Mouse (Mus musculus) neural tube, embryonic 11.5 days (tissue): Measurements from ENCODE around the gene Gm20388. TPM values are rescaled to one million over a fixed set of nuclear protein-coding genes. Genes with fewer than 3 reads are reported as not detected.

Experiments
- ATAC-seq: fragments of 200-750 bp; cut with Nextera tagmentation; 2 replicates; pipeline ENCODE4 v1.8.0; 2017; ENCODE audit warnings: moderate number of reproducible peaks, mild to moderate bottlenecking, moderate TSS enrichment, moderate library complexity; ENCODE audit not compliant: insufficient read depth, low FRiP score, low TSS enrichment
- DNase-seq: peaks from one replicate; pipeline ENCODE4 v3.0.0-alpha.2; 2015; ENCODE audit warnings: low spot score
- H3K27ac ChIP-seq: fragments of 300-500 bp; sonication (generic); 2 replicates; pipeline ENCODE4 v1.5.1; 2014; ENCODE audit warnings: low read depth, mild to moderate bottlenecking, low read length
- H3K27me3 ChIP-seq: fragments of 300-500 bp; sonication (generic); 2 replicates; pipeline ENCODE4 v1.6.1; 2014; ENCODE audit warnings: mild to moderate bottlenecking, low read length, mixed read lengths; ENCODE audit not compliant: control insufficient read depth, insufficient read depth
- H3K36me3 ChIP-seq: fragments of 300-500 bp; sonication (generic); 2 replicates; pipeline ENCODE4 v1.6.1; 2014; ENCODE audit warnings: mild to moderate bottlenecking, low read length, moderate library complexity, mixed read lengths; ENCODE audit not compliant: control insufficient read depth, insufficient read depth
- H3K4me1 ChIP-seq: fragments of 300-500 bp; sonication (generic); 2 replicates; pipeline ENCODE4 v1.6.1; 2014; ENCODE audit warnings: low read length, mixed read lengths; ENCODE audit not compliant: control insufficient read depth, insufficient read depth
- H3K4me2 ChIP-seq: fragments of 300-500 bp; sonication (generic); 2 replicates; pipeline ENCODE4 v1.6.1; 2014; ENCODE audit warnings: low read depth, mild to moderate bottlenecking, moderate library complexity
- H3K4me3 ChIP-seq: fragments of 300-500 bp; sonication (generic); 2 replicates; pipeline ENCODE4 v1.5.1; 2014; ENCODE audit warnings: low read depth, low read length
- H3K9ac ChIP-seq: fragments of 300-500 bp; sonication (generic); 2 replicates; pipeline ENCODE4 v1.6.1; 2014; ENCODE audit warnings: mild to moderate bottlenecking, low read length
- H3K9me3 ChIP-seq: fragments of 300-500 bp; sonication (generic); 2 replicates; pipeline ENCODE4 v1.6.1; 2016; ENCODE audit warnings: low read length; ENCODE audit not compliant: control insufficient read depth
- WGBS: fragments of 180-500 bp; shearing (Covaris S2); extraction: QIAGEN DNeasy Blood & Tissue Kit; methylation state at CpG from one replicate; pipeline ENCODE4 v1.1.7; 2014; 5-methylcytosine and 5-hydroxymethylcytosine counted together
- polyA plus RNA-seq: library from polyadenylated mRNA; unstranded; fragments of >200 nt; fragmentation: Nextera tagmentation; extraction: Ambion mirVana; gene quantifications from 2 replicates; pipeline ENCODE4 v1.2.1, GENCODE M21; 2014

The Gm20388 gene
- polyA plus RNA-seq, 1 experiment from 2014 or later, result not detected

DNA sequence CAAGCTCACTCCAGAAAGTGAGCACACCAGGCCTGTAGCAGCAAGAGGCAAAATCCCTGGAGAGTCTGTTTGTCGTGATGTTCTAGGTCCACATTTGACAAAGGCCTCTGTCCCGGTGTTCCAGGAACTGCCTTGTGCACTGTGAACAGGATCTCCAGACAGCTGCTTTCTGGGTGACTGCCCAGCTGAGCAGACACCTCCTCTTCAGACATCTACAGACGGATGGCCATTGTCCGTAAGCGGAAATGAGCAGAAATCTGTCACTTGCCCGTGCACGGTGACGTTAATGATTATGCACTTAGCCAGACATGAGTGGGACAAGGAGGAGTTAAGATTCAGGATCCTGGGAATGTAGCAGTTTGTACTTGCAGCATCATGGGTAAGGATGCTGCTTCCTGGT lies 2443.5 kb downstream of the Gm20388 start:
- Histone ChIP-seq H3K27me3 (no peaks in the 10 kb centered on the region; the same call in 1 of the 2 replicates), H3K9me3 (no peaks in the 10 kb centered on the region), H3K27ac (no peak overlapping the region), H3K36me3 (no peaks in the 10 kb centered on the region), H3K4me3 (no peak overlapping the region), H3K9ac (no peak overlapping the region), H3K4me2 (no peak overlapping the region), H3K4me1 (no peaks in the 10 kb centered on the region)
- WGBS, result 88% methylated on average over 8 of the region's 8 CpGs
- ATAC-seq, result no peak
- no peak for DNase-seq

DNA sequence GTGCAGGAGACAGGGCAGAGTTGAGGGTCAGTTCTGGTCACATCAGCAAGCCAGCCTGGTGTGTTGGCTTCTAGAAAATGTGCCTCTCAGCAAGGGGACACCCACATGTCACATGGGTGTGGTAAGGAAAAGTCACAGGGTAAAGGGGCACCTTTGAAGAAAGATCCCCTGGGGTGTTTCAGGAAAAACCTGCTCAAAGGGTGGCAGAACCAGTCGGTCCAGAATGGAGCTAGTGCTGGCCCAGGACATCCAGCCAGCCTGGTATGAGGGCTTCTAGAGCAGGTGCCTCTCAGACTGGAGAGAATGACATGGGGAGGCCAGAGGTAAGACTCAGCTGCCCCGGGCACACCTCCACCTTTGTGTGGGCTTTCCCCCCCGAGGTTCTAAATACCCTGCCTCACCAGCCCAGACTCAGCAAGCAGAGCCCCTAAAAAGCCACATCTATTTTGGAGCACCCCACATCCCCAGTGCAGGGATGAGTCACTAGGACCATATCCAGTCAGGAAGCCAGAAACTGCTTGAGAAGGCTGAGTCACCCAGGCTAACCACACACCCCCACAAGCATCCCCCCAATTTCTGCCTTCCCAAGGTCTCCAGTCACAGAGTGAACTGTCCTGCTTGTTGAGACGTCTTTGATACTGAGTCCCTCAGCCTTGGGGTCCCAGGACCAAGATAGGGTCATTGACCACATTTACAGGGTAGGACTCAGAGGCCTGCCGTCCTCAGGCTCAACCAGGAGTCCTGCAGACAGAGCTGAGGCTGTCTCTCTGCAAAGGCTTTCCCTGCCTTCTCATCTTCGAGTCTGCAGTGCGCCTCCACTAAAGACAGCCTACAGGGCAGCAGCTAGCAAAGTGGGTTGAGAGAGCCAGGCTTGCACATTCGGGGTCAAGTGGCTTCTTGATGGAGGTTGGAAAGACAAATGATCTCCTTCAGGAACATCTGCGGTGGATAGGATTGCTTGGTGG lies 2445.3 kb downstream of the Gm20388 start:
- H3K36me3 ChIP-seq, result no peaks in the 10 kb centered on the region
- no peak overlapping the region for H3K9ac ChIP-seq
- H3K4me1 ChIP-seq, result no peaks in the 10 kb centered on the region
- ATAC-seq (no peak), DNase-seq (no peak)
- no peak overlapping the region for H3K27ac ChIP-seq
- H3K9me3 ChIP-seq, result no peaks in the 10 kb centered on the region
- H3K27me3 ChIP-seq, result no peaks in the 10 kb centered on the region
- no peak overlapping the region for H3K4me3 ChIP-seq
- no peak overlapping the region for H3K4me2 ChIP-seq
- WGBS, result 74% methylated on average over 9 of the region's 9 CpGs

DNA sequence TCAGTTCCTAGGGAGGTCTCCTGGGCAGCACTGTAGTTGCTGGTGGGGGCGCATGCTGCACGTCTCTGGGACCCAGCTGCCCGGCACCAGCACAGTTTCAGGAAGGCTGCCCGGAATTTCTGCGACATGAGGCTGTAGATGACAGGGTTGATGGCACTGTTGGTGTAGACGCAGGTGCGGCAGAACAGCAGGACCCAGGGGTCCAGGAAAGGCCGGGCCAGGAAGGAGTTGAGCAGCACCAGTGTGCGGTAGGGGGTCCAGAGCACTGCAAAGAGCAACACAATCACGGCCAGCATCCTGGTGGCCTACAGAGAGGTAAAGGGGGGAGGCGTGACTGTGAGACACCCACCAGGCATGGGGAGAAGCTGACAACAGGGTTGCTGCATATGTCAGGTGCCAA lies 2446.6 kb downstream of the Gm20388 start:
- H3K27me3 ChIP-seq, result no peaks in the 10 kb centered on the region
- H3K9me3 ChIP-seq, result no peaks in the 10 kb centered on the region
- H3K4me2 ChIP-seq, result no peak overlapping the region
- 58% methylated on average over 11 of the region's 11 CpGs for WGBS
- H3K4me1 ChIP-seq, result no peaks in the 10 kb centered on the region
- H3K4me3 ChIP-seq, result no peak overlapping the region
- H3K27ac ChIP-seq, result no peak overlapping the region
- H3K9ac ChIP-seq, result no peak overlapping the region
- ATAC-seq, result no peak
- DNase-seq, result no peak
- H3K36me3 ChIP-seq, result no peaks in the 10 kb centered on the region

DNA sequence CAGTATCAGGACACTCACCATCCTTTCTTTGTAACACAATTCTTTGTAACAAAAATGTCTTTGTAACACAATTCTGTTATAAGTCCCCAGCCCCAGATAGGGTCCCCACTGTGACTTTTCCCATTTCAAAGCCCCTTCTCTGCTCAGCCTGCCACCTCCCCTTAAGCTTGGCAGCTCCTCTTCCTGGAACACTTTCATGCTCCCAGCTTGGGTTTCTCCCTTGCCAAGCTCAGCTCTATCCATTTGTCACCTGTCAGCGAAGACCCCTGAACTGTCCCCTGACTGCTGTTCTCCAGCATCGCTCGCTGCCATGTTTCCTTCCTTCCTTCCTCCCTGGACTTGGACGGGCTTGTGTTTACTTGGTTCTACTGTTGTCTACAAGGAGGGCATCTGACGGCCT lies 2447.0 kb downstream of the Gm20388 start:
- 83% methylated on average over 5 of the region's 5 CpGs for WGBS
- ATAC-seq, result no peak

DNA sequence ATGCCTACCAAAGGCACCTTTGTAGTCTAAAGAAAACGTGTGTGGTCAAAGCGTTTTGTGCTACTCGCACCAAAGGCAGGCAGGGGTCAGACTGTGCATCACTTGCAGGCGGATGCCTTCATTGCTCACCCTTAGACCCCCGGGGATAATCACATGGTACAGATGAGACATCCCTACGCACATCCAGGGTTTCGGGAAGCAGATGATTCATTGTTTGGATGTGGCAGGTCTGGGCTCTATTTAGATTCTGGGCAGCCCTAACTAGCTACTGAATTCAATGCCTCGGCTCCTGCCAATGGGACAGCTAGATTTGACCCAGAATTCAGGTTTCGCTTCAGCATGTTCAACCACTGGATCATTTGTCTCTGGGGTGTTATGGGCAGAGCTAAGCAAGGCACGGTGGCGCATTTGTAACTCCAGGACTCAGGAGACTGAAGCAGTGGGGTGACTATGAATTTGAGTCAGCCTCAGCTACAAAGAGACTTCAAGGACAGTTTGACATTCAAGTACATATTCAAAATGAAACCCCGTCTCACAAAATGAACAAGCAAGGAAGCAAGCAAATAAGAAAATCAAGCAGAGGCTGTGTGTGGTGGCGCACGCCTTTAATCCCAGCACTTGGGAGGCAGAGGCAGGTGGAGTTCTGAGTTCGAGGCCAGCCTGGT lies 2448.6 kb downstream of the Gm20388 start:
- H3K4me1 ChIP-seq, result no peaks in the 10 kb centered on the region
- H3K9ac ChIP-seq, result no peak overlapping the region
- no peaks in the 10 kb centered on the region for H3K36me3 ChIP-seq
- WGBS, result 78% methylated on average over 15 of the region's 15 CpGs
- no peak for DNase-seq
- no peak overlapping the region for H3K27ac ChIP-seq
- no peaks in the 10 kb centered on the region for H3K9me3 ChIP-seq
- no peaks in the 10 kb centered on the region for H3K27me3 ChIP-seq
- no peak overlapping the region for H3K4me2 ChIP-seq
- no peak overlapping the region for H3K4me3 ChIP-seq
- ATAC-seq, result no peak

More for the DNA sequence above, 2447.0 kb downstream of the Gm20388 start:
- no peak overlapping the region for H3K4me3 ChIP-seq
- no peaks in the 10 kb centered on the region for H3K36me3 ChIP-seq
- H3K27me3 ChIP-seq, result no peaks in the 10 kb centered on the region
- H3K4me2 ChIP-seq, result no peak overlapping the region
- DNase-seq, result no peak
- H3K9ac ChIP-seq, result no peak overlapping the region
- H3K9me3 ChIP-seq, result no peaks in the 10 kb centered on the region
- no peak overlapping the region for H3K27ac ChIP-seq
- H3K4me1 ChIP-seq, result no peaks in the 10 kb centered on the region

DNA sequence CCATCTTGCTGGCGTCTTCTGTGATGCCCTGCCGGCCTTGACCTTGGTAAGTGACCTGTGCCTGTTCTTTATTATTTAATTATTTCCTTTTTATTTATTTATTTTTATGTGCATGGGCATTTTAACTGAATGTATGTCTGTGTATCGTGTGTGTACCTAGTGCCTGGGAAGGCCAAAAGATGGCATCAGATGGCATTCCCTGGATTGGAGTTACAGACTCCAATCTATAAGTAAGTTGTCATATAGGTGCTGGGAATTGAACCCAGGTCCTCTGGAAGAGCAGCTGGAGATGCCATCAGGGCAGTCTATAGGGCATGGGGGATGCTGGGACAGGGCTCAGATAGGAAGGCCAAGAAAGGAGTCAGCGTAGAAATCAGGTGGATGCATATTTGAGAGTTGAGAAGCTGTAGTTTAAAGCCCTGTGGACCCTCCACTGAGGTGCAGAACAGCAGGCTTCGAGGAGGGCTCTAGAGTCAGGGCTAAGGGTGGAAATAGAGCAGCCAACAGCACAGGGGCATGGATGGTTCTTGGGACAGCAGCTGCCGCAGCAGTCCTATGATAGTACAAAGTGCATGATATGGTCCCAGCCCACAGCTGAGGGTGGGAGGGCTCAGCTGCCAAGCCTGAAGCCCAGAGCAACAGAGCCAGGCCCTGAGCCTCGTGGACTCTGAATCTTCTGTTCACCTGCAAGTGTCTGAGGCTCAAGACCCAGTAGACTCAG lies 2450.2 kb downstream of the Gm20388 start, which contains the start of gene Trhr2:
Trhr2 (minus strand) TSS at position 51 of the 721 bp plus-strand sequence.
- WGBS, result 79% methylated on average over 7 of the region's 7 CpGs
- H3K27me3 ChIP-seq, result no peaks in the 10 kb centered on the region

DNA sequence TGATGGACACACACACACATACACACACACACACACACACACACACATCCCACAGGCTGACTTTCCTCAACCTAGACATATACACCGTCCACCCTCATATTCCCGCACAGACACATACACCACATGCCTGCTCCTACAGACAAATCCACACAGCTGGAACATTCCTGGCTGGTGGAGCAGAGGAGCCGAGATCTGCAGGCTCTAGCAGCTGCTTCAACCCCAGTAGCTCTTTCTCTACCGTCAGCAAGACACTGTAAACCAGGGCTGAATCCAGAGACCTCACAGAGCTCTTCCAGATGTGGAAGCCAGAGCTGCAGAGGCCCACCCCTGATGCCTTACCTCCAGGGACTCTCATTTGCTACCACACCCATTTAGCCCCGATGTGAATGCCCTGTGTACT lies 2451.6 kb downstream of the Gm20388 start:
- 47% methylated on average over 5 of the region's 5 CpGs for WGBS
- DNase-seq (no peak), ATAC-seq (no peak)
- no peaks in the 10 kb centered on the region for H3K27me3 ChIP-seq
- H3K36me3 ChIP-seq, result no peaks in the 10 kb centered on the region
- H3K4me2 ChIP-seq, result no peak overlapping the region
- no peaks in the 10 kb centered on the region for H3K4me1 ChIP-seq
- no peak overlapping the region for H3K9ac ChIP-seq
- H3K27ac ChIP-seq, result no peak overlapping the region
- H3K4me3 ChIP-seq, result no peak overlapping the region
- H3K9me3 ChIP-seq, result no peaks in the 10 kb centered on the region

More for the DNA sequence above, 2450.2 kb downstream of the Gm20388 start, which contains the start of gene Trhr2:
- Histone ChIP-seq H3K36me3 (no peaks in the 10 kb centered on the region), H3K9ac (no peak within 1 kb of the TSS), H3K9me3 (no peaks in the 10 kb centered on the region), H3K4me3 (no peak within 1 kb of the TSS), H3K27ac (no peak within 1 kb of the TSS), H3K4me2 (no peak within 1 kb of the TSS), H3K4me1 (no peaks in the 10 kb centered on the region)
- ATAC-seq (no peak), DNase-seq (no peak)

DNA sequence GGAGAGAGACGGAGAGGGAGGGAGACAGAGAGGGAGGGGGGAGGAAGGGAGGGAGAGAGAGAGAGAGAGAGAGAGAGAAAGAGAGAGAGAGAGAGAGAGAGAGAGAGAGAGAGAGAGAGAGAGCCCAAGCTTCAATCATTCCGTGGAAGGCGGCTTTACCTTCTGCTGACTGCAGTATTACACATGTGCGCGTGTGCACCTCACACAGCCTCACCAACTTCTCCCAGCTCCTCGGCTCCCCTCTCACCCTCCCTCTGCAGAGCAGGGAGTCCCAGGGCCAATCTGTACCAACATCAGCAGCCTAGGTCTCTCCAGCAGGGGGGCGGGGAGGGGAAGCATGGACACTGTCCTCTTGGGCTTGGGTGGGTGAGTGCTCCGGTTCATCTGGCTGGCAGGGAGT lies 2452.3 kb downstream of the Gm20388 start:
- H3K4me3 ChIP-seq, result no peak overlapping the region
- DNase-seq (no peak), ATAC-seq (no peak)
- 47% methylated on average over 8 of the region's 8 CpGs for WGBS
- no peaks in the 10 kb centered on the region for H3K4me1 ChIP-seq
- no peaks in the 10 kb centered on the region for H3K36me3 ChIP-seq
- H3K4me2 ChIP-seq, result no peak overlapping the region
- H3K27me3 ChIP-seq, result no peaks in the 10 kb centered on the region
- H3K27ac ChIP-seq, result no peak overlapping the region
- no peak overlapping the region for H3K9ac ChIP-seq
- H3K9me3 ChIP-seq, result no peaks in the 10 kb centered on the region
